24 mouse cellular contexts compared by ENCODE assay signal in the genomic region with DNA sequence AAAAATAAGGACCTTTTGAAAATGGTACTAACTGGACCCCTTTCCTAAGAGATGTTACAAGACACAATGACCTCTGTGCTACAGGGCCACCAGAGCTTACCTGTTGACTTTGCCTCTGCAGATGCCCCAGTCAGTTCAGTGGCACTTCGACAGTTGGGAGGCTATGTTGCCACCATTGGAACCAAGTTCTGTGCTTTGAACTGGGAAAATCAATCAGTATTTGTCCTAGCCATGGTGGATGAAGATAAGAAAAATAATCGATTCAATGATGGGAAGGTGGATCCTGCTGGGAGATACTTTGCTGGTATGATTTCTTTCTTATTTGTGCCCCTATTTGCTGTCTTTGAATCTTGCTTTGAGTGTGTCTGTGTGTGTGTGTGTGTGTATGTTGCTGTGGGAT. TPM values are rescaled to one million over a fixed set of nuclear protein-coding genes. Genes with fewer than 3 reads are reported as not detected.
DNase-seq lines count a peak whose midpoint lies in the region; ATAC-seq and TF ChIP-seq lines count a peak whose summit lies in the region.
"Had no signal": no experiment of that assay in that cellular context is flagged by ENCODE, and none has a peak within 500 bp of the region (broad histone marks: within the 10 kb centered on the region; RNA-seq: fewer than 3 reads in every experiment).

No protein-coding gene starts in this region.

- TF ChIP-seq CTCF in liver, adult 2 months (IDR thresholded peaks at IDR 0.05; ENCODE audit: low read depth, low read length): no peak
- no peak for TF ChIP-seq CTCF in liver, postnatal 0 days (IDR thresholded peaks at IDR 0.05; ENCODE audit: low read depth)

- H3K36me3 ChIP-seq in liver, adult 2 months (ENCODE audit: control insufficient read depth, insufficient read depth, low read length): no peaks in the 10 kb centered on the region
- H3K36me3 ChIP-seq in liver, embryonic 16.5 days (ENCODE audit: control insufficient read depth, insufficient read depth): no peaks in the 10 kb centered on the region
- no peaks in the 10 kb centered on the region for H3K36me3 ChIP-seq in liver, embryonic 11.5 days (ENCODE audit: control insufficient read depth, insufficient read depth, low read length)
- no peaks in the 10 kb centered on the region for H3K36me3 ChIP-seq in liver, postnatal 0 days (replicated peaks; ENCODE audit: insufficient read depth, low read length)
- no peaks in the 10 kb centered on the region for H3K36me3 ChIP-seq in liver, embryonic 12.5 days
- H3K36me3 ChIP-seq: G1E had no signal

- H3K4me3 ChIP-seq in liver, adult 2 months (ENCODE audit: insufficient read depth, low read depth, low read length): peak overlapping the region; percentile 30; the same call in 1 of the 2 replicates
- H3K4me3 ChIP-seq in liver, embryonic 16.5 days (ENCODE audit: low read depth, low read length): peak overlapping the region; percentile 11; the same call in 1 of the 2 replicates
- H3K4me3 ChIP-seq in liver, embryonic 11.5 days (ENCODE audit: low read depth, low read length): no peak overlapping the region
- no peak overlapping the region for H3K4me3 ChIP-seq in liver, postnatal 0 days (ENCODE audit: low read depth, low read length)
- H3K4me3 ChIP-seq in liver, embryonic 12.5 days: no peak overlapping the region

- no peaks in the 10 kb centered on the region for H3K79me2 ChIP-seq in liver, adult 2 months (ENCODE audit: control insufficient read depth, insufficient read depth, low read length)

- no peaks in the 10 kb centered on the region; the same call in 1 of the 2 replicates for H3K4me1 ChIP-seq in liver, adult 2 months (ENCODE audit: control insufficient read depth, insufficient read depth, low read length)
- no peaks in the 10 kb centered on the region for H3K4me1 ChIP-seq in liver, embryonic 16.5 days (ENCODE audit: control insufficient read depth, low read depth, low read length)
- no peaks in the 10 kb centered on the region for H3K4me1 ChIP-seq in liver, embryonic 11.5 days (replicated peaks; ENCODE audit: control insufficient read depth, insufficient read depth, low read length)
- H3K4me1 ChIP-seq in liver, postnatal 0 days (ENCODE audit: insufficient read depth): no peaks in the 10 kb centered on the region
- H3K4me1 ChIP-seq in liver, embryonic 12.5 days: no peaks in the 10 kb centered on the region

- H3K27ac ChIP-seq in liver, adult 2 months (replicated peaks; ENCODE audit: insufficient read depth, low read depth, low read length): no peak overlapping the region
- no peak overlapping the region for H3K27ac ChIP-seq in liver, embryonic 16.5 days (ENCODE audit: low read length)
- H3K27ac ChIP-seq in liver, embryonic 11.5 days (ENCODE audit: low read depth, low read length): no peak overlapping the region
- no peak overlapping the region for H3K27ac ChIP-seq in liver, postnatal 0 days (ENCODE audit: low read depth)
- no peak overlapping the region for H3K27ac ChIP-seq in liver, embryonic 12.5 days

- 22% methylated on average over 2 of the region's 2 CpGs for WGBS in liver, adult 2 months
- WGBS in liver, embryonic 16.5 days (ENCODE audit: insufficient replicate concordance): 30% methylated on average over 2 of the region's 2 CpGs
- 56% methylated on average over 2 of the region's 2 CpGs for WGBS in liver, embryonic 11.5 days
- WGBS in liver, postnatal 0 days (ENCODE audit: insufficient replicate concordance): 49% methylated on average over 2 of the region's 2 CpGs
- WGBS in liver, embryonic 12.5 days (ENCODE audit: insufficient replicate concordance): 48% methylated on average over 2 of the region's 2 CpGs

- no peak for ATAC-seq in liver, embryonic 16.5 days (ENCODE audit: low read depth)
- ATAC-seq in liver, embryonic 11.5 days (replicated peaks; ENCODE audit: low FRiP score): no peak
- peak; percentile 56 for ATAC-seq in liver, postnatal 0 days
- ATAC-seq in liver, embryonic 12.5 days: no peak
- ATAC-seq: activated CD4-positive, CD25-positive, alpha-beta regulatory T cell, adult 4 months; CD4-positive, CD25-positive, alpha-beta regulatory T cell, adult 4 months; Patski had no signal

- no peak overlapping the region for H3K4me2 ChIP-seq in liver, embryonic 16.5 days (ENCODE audit: low read depth, low read length)
- no peak overlapping the region for H3K4me2 ChIP-seq in liver, embryonic 11.5 days
- 0 out of 2 replicates have a peak overlapping the region, but pooled peaks have one; percentile 23 for H3K4me2 ChIP-seq in liver, postnatal 0 days (ENCODE audit: low read depth, low read length)
- no peak overlapping the region for H3K4me2 ChIP-seq in liver, embryonic 12.5 days

- no peaks in the 10 kb centered on the region for H3K27me3 ChIP-seq in liver, adult 2 months (ENCODE audit: control insufficient read depth, insufficient read depth, low read length)
- no peaks in the 10 kb centered on the region for H3K27me3 ChIP-seq in liver, embryonic 16.5 days (ENCODE audit: control insufficient read depth, insufficient read depth, low read depth, low read length)
- no peaks in the 10 kb centered on the region for H3K27me3 ChIP-seq in liver, embryonic 11.5 days (replicated peaks; ENCODE audit: control insufficient read depth, insufficient read depth, low read length)
- no peaks in the 10 kb centered on the region for H3K27me3 ChIP-seq in liver, postnatal 0 days (ENCODE audit: insufficient read depth, low read length)
- H3K27me3 ChIP-seq in liver, embryonic 12.5 days (replicated peaks): no peaks in the 10 kb centered on the region
- H3K27me3 ChIP-seq: CH12.LX had no signal

- no peak for TF ChIP-seq POLR2A in liver, adult 2 months (IDR thresholded peaks at IDR 0.05; ENCODE audit: extremely low read depth, insufficient read depth, low read length)

- peak; percentile 94 for DNase-seq in liver, adult 2 months (ENCODE audit: extremely low read depth, low read depth, low spot score)
- no peak for DNase-seq in liver
- no peak for DNase-seq in liver, embryonic 11.5 days (ENCODE audit: low spot score)
- no peak for DNase-seq in liver, postnatal 0 days
- DNase-seq: adrenal gland, adult 2 months; adrenal gland, adult 8-10 months; adrenal gland, postnatal 10 days; adrenal gland, postnatal 14 days; adrenal gland, postnatal 25 days; adrenal gland, postnatal 36 days; B cell, adult 2 months; cerebellum, adult 11 months; cerebellum, adult 11-12 months; cerebellum, adult 18-20 months had no signal

- no peak overlapping the region for H3K9ac ChIP-seq in liver, adult 2 months (ENCODE audit: low read depth, low read length)
- no peak overlapping the region for H3K9ac ChIP-seq in liver, embryonic 16.5 days (ENCODE audit: low read depth, low read length)
- H3K9ac ChIP-seq in liver, embryonic 11.5 days (ENCODE audit: low read depth, low read length): no peak overlapping the region
- H3K9ac ChIP-seq in liver, postnatal 0 days (replicated peaks): no peak overlapping the region
- H3K9ac ChIP-seq in liver, embryonic 12.5 days: no peak overlapping the region

- TF ChIP-seq EP300 in liver, postnatal 0 days (IDR thresholded peaks at IDR 0.05; ENCODE audit: low read depth): no peak

- H3K9me3 ChIP-seq in liver, embryonic 16.5 days (replicated peaks; ENCODE audit: control insufficient read depth, low read length): no peaks in the 10 kb centered on the region
- no peaks in the 10 kb centered on the region for H3K9me3 ChIP-seq in liver, embryonic 11.5 days (ENCODE audit: control insufficient read depth, low read length)
- H3K9me3 ChIP-seq in liver, postnatal 0 days (ENCODE audit: low read length): no peaks in the 10 kb centered on the region
- no peaks in the 10 kb centered on the region for H3K9me3 ChIP-seq in liver, embryonic 12.5 days (replicated peaks)
- H3K9me3 ChIP-seq: G1E had no signal

RNA-seq across cellular contexts. Expression of a gene that starts 2.6 kb away (rescaled TPM):
- 1,444 and 2,426 TPM in 2 replicates for total RNA-seq in liver, adult 2 months (2014; rRNA removed)
- 291 and 400 TPM in 2 replicates for polyA plus RNA-seq in liver, adult 2 months (2012; rRNA removed)
- 203 and 206 TPM in 2 replicates for polyA plus RNA-seq in liver, embryonic 16.5 days (2015; fragmentation: Nextera tagmentation; extraction: Ambion mirVana)
- polyA plus RNA-seq in liver, embryonic 11.5 days (2014; fragmentation: Nextera tagmentation; extraction: Ambion mirVana): 25.9 and 32.5 TPM in 2 replicates
- polyA plus RNA-seq in liver, postnatal 0 days (2015; fragmentation: Nextera tagmentation; extraction: Ambion mirVana): 328 and 357 TPM in 2 replicates
- polyA plus RNA-seq in liver, embryonic 12.5 days (2016; fragmentation: Nextera tagmentation; extraction: Ambion mirVana): 55.2 and 55.4 TPM in 2 replicates
- total RNA-seq: CH12.LX, ES-E14, G1E, MEL had no signal
- polyA plus RNA-seq: activated CD4-positive, CD25-positive, alpha-beta regulatory T cell, adult 4 months; C2C12; CD4-positive, CD25-positive, alpha-beta regulatory T cell, adult 4 months; G1E had no signal

Comparison
In these comparisons a context has a peak if more than half of its experiments do, and no peak if none do; other contexts are left out.
1. H3K4me3 ChIP-seq: peak in liver, adult 2 months (single experiment) and liver, embryonic 16.5 days (single experiment); none in liver, embryonic 11.5 days (single experiment), liver, postnatal 0 days (single experiment) and liver, embryonic 12.5 days (single experiment).